Mouse (Mus musculus) lung, adult 2 months (tissue): ENCODE data around the gene Sulf2.

ENCODE experiments used
- CTCF ChIP-seq: fragments of 200-500 bp; IDR thresholded peaks from 2 replicates; pipeline ENCODE4 v1.5.1; 2011; ENCODE audit warnings: mild to moderate bottlenecking, low read length, control low read depth; ENCODE audit not compliant: insufficient read depth
- POLR2A ChIP-seq: fragments of 200-500 bp; IDR thresholded peaks from 2 replicates; pipeline ENCODE4 v1.6.1; 2011; ENCODE audit warnings: low read depth, mild to moderate bottlenecking, control low read depth, low read length, borderline replicate concordance; ENCODE audit errors: extremely low read depth

DNA sequence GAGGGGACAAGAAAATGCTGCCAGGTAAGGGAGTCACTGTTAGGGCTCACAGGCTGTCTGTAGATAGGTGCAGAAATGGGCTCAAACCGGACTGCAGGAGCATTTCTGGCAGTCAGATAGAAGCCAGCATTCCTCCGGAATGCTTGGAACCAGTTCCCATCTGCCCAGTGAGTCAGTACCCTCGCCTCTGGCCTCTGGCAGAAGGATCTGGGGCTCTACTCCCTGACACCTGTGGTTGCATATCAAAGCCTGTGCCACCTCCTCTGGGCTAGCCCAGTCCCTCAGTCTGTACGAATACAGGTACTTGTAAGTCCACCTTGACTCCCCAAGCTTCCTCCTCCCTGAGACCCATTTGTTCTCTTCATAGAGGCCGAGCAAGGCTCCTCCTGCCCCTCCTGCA, 17.7 kb upstream of the Sulf2 start:
- TF ChIP-seq CTCF (no peak), POLR2A (no peak)
